Mouse (Mus musculus) left cerebral cortex, postnatal 14 days (tissue): ENCODE results near the gene Loxl4. TPM values are rescaled to one million over a fixed set of nuclear protein-coding genes. Genes with fewer than 3 reads are reported as not detected.
A peak's percentile ranks its signal among the peaks of the same experiment; 100 is the strongest.

ENCODE experiments used
- DNase-seq, 2 experiments: peaks; one replicate each; pipeline ENCODE4 v3.0.0; 2021 to 2022; ENCODE audit warnings: low spot score in 2 of 2, mixed read lengths in 1 of 2
- intact Hi-C: fragments of 180-260 bp; cut with DNase I; formaldehyde crosslinking; loops from one replicate; pipeline ENCODE4 v1.15.1; 2025
- long read RNA-seq, 2 experiments: library from polyadenylated mRNA; stranded (forward); transcript quantifications; one replicate each; pipeline ENCODE4 v2.0.0; 2021
- total RNA-seq, 2 experiments: library from RNA; stranded (reverse); gene quantifications; 2 replicates each; pipeline ENCODE4 v1.2.3; 2021

Gene Loxl4
- under 1 TPM in 1 of 2 experiments, not detected in 1; 0.30 TPM for total RNA-seq
- long read RNA-seq, experiment 1, result 0 reads
- long read RNA-seq, experiment 2, result 0 reads

DNA sequence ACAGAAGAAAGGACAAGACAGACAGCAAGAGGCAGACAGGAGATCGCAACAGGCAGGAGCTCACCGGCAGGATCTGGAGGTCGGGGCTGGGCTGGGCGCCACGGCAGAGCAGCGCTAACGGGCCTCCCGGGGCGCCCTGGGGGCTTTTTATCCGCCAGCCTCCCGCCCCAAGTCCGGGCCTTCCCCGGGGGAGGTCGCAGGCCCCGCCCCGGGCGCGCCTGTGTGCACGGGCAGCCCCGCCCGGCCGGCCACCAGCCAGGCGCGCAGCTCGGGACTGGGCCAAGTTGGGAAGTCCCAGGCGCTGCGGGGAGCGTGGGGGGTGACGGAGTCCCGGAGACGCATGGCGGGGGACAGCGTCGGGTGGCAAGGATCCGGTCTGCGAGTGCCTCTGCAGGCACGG, at the start of gene Loxl4:
Loxl4 (minus strand) TSS at position 160 of the 400 bp plus-strand sequence.
- intact Hi-C loops, result no loop called here

DNA sequence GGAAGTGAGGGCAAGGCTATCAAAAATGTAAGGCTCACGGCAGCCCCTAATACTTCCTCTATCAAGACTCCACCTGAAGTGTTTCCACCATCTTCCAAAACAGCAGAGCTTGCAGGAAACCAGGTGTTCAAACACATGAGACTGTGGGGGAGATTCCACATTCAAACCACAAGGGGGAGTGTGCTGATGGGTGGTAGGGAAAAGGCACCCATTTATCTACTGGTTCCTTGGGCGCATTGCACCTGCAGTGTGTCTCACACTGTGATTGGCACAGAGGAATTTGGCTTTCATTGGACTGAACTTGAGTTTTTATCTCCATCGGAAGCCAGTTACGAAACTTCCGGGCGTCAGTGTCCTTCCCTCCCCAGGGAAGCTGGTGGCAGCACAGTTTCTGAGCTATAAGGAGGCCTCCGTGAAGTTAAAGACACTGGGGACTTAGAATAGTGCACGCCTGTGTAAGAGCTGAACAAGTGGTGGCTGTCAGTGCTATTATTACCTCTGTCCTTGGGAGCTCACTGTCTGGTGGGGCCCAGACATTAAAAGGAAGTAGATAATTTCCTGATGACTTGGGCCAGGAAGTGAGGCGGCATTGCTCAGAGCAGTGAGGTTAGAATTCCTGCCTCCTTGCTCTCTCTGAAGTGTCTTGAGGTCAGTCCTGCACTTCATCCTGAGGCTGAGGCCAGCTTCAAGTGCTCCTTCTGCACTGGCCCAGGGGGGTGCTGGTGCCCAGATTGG, 49.0 kb upstream of the Loxl4 start:
- DNase-seq, result no peak
- intact Hi-C loops, result loop anchor here (2.0 kb wide), 1 partner anchor 83 kb away; no protein-coding TSS in a partner anchor

More for the DNA sequence above, at the start of gene Loxl4:
- no peak for DNase-seq

DNA sequence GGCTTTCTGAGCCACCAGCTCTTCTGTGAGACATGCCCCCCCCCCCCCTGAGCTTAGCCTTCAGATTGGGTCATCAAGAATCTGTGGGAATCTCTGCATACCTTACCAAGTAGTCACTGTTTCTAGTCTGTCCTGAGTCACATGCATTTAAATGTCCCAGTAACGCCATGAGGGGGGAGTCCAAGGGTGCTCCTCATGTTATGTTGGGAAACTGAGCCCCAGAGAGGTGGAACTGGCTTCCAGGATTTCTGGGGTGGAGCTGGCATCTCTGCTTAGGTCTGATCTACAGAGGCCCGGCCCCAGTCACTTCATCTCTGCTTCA, 47.6 kb upstream of the Loxl4 start:
- intact Hi-C loops, result loop anchor here (2.0 kb wide), 1 partner anchor 85 kb away; no protein-coding TSS in a partner anchor
- no peak for DNase-seq

DNA sequence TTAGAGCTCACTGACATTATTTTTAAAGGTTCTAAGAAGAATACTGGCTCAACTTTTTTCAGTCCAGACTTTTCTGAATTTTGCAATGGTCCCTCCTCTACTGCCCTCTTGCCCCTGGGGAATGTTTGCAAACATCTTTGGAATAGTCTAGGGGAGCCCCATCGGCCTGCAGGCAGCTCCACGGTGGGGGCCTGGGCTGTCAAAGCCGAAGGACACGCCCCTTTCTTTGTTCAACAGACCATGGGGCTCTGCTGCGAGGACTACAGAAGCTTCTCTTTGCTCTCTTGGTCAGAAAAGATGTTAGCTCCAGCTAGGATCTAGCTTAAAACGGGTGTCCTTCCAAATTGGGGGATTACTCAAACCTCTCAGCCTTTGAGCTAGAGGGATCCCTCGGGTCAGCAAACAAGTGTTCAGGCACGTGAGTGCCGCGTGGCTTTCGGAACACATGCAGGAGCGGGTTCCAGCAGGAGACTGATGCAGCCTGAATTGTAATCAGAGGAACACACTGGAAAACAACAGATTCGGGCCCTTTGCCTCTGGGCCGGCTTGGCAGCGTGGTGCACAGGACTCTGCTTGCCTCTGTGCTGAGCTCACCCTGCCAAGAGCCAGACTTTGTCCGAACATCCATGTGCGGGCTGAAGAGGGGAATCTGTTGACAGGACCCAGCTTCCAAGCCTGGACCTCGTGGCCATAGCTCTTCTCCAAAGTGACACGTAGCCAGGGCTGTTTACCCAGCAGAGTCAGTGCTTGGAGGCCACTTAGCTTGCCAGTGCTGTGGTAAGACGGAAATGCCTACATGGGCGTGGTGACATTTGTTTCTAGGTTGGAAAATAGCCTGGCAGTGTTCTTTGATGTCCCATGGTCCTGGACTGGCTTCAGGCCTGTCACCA, 47.0 kb upstream of the Loxl4 start:
- DNase-seq, result peak; percentile 53 to 73

DNA sequence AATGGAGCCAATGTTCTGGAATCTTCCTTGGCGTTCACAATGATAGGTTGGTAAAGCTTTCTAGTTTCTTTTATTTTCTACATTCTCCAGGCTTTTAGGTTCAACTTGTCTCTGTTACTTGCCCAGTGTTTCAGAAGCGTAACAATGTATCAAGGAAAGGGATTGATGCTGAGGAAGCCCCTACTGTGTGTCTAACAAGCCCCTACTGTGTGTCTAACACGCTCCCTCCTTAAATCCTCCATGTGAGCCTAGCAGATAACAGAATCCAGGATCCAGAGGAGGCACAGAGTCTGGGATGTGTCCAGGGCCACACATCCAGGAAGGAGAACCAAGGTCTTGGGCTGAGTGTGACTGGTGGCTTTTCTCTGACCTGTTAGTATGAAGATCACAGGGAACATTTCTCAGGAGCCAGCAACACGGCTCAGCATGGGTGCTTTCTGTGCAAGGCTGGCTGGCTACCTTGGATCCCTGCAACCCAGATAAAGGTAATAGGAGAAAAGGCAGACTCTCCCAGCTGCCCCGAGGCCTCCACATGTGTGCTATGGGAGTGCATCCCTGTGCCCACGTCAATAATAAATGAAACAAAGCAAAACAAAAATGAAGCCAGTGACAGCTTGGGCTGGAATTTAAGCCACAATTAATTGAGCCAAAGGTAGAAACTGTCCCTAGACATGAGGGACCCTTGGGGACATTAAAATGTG, 46.0 kb upstream of the Loxl4 start:
- intact Hi-C loops, result loop anchor here (5.0 to 10.0 kb wide), 2 partner anchors 71 to 214 kb away; no protein-coding TSS in a partner anchor
- no peak for DNase-seq

More for the DNA sequence above, 47.0 kb upstream of the Loxl4 start:
- intact Hi-C loops, result loop anchor here (2.0 to 10.0 kb wide), 3 partner anchors 72 to 215 kb away; no protein-coding TSS in a partner anchor

DNA sequence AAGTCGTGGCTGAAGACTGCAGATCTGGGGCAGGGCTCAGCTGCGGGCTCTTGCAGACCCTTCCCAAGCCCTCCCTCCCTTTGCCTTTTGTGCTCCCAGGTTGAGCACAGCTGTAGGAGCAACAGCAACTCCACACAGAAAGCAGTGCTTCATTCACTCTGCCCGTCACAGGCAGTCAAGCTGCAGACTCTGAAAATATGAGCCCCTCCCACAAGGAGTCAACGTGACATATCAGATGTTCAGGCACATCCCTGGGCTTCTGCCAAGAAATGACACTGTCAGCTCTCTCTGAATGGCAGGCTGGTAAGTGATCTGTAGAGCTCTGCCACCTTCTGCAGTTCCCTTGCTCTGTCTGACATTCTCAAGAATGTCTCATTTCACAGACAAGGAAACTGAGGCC, 45.2 kb upstream of the Loxl4 start:
- intact Hi-C loops, result loop anchor here (5.0 to 10.0 kb wide), 2 partner anchors 70 to 213 kb away; no protein-coding TSS in a partner anchor
- peak; percentile 44 to 63 for DNase-seq

DNA sequence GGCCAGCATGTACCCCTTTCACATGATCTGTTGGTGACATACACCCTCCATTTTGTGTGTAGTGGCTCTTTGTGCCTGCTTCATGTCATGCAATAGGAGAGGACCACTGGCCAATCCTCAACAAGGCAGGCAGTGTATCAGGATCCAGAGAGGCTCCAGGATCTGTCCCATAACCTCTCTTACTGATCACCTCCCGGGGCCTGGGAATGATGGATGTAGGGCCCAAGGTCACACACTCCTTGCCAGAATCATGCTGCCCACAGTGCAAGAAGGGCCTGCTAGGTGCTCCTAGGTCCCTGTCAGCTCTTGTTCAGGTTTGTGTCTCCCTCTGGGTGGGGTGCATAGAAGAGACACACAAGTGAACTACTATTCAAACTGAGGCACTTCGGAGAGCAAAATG, 44.7 kb upstream of the Loxl4 start:
- intact Hi-C loops, result loop anchor here (5.0 to 10.0 kb wide), 2 partner anchors 70 to 213 kb away; no protein-coding TSS in a partner anchor
- DNase-seq, result no peak

DNA sequence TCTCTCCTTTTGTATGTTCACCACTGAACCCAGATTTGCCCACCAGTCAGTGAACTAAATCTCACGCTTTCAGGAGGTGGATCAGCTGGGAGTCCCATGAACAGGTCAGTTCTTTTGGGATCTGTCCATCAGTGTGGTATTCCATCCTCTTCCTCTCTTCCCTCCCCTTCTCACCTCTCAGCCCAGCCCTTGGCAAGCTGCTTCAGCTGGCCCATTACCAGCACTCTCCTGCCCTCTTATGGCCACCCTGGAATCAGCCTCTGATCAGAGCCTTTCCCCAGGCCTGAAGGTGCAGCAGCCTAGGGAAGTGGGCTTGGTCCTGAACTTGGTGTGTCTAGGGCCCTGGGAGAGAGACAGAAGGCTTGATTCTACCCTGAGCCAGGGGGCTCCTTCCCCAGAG, 42.4 kb upstream of the Loxl4 start:
- DNase-seq, result peak; percentile 61 to 73
- intact Hi-C loops, result loop anchor here (5.0 to 10.0 kb wide), 2 partner anchors 68 to 210 kb away; no protein-coding TSS in a partner anchor

DNA sequence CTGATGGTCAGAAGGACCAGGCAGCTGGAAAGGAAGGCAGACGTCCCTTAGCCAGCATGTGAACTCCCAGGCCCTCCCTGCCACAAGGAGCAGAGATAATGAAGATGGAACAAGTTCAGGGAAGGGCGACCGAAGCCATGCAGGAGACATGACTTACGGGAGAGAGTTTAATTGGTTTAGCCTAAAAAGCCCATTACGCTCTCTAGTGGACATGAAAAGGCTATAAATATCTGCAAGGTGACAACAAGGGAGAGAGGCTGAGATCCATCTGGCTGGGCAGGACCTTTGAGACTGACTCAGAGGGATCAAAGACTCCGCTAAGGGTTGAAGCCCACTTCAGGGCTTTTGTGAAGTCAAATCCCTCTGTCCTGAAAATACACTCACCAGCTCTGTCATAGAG, 40.5 kb upstream of the Loxl4 start:
- intact Hi-C loops, result loop anchor here (10.0 kb wide), 1 partner anchor 208 kb away; no protein-coding TSS in a partner anchor
- DNase-seq, result no peak

DNA sequence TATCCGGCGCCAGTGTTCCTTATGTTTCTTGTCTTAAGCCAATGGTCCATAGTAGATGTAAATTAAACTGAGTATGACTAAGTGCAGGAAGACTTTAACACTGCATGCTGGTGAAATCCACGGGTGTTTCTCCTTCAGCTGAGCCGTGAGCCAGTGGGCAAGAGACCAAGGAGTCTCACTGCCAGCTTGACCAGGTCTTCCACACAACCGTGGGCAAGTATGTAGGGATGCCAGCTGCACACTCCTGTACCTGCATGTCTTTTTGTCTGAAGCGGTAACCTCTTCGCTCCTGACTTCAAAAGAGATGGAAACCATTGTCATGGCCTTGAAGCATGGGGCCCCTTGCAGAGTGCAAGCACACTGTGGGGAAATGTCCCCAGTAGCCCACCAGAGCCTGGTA, 39.8 kb upstream of the Loxl4 start:
- intact Hi-C loops, result loop anchor here (10.0 kb wide), 1 partner anchor 208 kb away; no protein-coding TSS in a partner anchor
- no peak for DNase-seq

DNA sequence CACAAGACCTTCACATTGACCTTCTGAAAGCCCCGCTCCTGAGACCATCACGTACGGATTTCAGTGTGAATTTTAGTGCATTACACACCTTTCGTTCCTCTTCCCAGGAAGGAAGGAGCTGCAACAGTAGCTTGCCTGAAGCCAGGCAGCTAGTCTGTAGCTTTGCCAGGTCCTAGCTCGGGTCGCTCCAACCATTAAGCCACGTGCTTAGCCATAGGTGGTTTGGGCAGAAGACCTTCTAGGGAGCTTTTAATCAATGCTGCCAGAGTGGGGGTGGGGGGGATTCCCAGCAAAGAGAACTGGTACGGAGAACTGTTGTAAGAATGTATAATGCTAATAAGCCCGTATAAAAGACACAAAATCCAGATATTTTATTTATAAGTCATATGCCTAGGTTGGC, 27.6 kb upstream of the Loxl4 start:
- DNase-seq, result no peak
- intact Hi-C loops, result no loop called here

DNA sequence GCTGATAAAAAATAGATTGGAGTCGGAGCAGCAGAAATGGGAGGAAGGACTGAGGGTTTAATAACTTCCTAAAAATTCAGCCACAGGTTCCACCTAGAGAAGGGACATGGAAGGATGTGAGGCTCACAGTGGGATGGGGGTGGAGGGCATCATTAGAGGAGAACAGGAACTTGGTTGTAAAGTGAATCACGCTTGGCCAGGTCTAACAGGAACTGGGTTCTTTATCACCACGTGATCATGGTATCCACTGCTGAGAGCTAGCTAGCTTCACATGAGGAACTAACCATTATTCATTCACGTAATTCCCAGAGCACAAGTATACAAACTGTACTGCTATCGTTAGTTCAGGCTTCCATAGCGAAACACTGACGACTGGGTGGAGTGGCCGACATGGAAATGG, 26.9 kb upstream of the Loxl4 start:
- intact Hi-C loops, result no loop called here
- DNase-seq, result no peak

DNA sequence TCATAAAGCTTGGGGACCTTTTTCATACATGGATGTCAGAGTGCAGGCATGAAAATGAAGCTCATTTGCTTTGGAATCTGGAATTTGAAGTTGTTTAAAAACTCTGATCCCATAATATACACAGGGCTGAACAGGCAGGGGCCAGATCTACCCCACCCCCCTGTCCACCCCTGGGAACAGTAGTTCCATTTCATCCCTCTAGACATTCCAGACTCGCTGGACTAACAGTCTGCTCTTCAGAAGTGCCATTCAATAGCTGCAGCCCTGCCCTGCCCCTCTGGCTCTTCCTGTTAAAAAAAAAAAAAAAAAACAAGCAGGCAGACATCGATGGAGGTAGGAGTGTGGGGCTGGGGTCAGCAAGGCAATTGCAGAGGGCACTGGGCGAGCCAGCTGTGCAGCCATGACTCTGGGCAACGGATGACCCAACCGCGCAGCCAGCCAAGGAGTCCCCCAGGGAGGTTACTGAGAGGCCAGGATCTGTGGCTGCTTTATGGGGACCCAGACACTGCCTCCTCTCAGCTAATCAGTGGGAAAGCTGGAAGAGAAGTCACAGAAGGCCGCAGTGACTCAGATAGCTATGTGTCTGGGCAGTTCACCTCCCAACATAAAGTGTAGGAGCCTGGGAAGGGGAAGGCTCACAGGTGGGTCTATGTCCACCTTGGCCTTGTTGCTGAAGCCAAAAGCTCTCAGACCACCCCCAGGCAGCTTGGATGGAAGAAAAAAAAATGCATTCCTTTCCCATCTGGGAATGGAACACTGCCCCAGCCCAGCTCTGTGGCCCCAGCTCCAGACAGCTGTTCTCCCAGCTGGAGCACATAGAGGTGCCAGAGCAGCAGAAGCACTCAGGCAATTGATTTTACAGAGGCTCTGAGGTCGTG, 26.2 kb upstream of the Loxl4 start:
- DNase-seq, result no peak
- intact Hi-C loops, result no loop called here

DNA sequence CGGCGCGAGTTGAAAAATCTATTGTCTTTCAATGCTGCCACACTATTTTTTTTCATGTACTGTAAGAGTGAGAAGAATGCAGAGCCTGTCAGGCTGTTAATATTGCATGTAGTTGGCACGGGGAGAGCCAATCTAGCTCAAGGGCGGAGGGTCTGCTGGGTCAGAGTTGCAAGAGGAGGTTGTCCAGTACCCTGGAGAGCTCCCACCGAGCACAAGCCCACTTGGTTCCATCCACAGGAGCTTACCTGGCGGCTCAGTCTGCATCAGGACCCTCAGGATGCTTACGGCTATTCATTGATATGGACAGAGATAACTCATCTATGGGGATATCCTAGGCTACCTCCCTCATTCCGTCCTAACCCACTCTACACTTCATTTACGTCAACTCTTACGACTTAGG, 24.0 kb upstream of the Loxl4 start:
- intact Hi-C loops, result no loop called here

DNA sequence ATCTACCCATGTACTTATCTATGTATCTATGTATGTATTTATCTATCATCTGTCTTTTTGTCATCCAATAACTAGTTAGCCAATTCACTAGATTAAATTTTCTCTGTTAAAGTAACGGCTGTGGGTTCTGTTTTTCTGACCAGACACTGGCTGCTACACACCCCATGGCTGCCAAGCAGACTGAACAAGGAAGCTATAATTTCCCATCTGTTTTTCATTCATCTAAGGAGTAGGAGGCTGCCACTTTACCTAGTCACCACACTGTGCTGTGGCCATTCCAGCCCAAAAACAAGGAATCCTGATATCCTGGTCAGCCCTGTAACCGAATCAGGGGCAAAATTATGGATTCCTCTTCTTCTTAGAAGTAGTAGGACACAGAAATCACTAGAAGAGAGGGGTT, 21.0 kb upstream of the Loxl4 start:
- intact Hi-C loops, result no loop called here
- DNase-seq, result no peak

More for the DNA sequence above, 24.0 kb upstream of the Loxl4 start:
- DNase-seq, result no peak

DNA sequence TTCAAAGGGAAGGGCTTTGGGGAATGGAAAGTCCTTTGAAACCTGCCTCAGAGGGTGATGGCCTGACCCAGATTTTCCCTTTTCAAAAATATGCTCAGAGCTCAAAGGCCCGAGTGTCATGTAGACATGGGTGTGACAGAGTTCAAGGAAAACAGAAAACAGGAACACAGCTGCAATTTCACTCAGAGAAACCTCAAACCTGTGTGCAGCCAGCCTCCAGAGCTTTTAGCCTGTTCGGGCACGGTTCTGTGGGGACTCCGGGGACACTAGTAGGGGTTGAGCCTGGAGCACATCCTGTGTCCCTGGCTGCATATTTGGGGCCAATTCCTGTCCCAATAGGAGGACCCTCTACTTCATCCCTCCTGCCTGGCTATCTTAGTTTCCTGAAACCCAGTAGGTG, 19.7 kb upstream of the Loxl4 start:
- intact Hi-C loops, result no loop called here
- DNase-seq, result no peak

DNA sequence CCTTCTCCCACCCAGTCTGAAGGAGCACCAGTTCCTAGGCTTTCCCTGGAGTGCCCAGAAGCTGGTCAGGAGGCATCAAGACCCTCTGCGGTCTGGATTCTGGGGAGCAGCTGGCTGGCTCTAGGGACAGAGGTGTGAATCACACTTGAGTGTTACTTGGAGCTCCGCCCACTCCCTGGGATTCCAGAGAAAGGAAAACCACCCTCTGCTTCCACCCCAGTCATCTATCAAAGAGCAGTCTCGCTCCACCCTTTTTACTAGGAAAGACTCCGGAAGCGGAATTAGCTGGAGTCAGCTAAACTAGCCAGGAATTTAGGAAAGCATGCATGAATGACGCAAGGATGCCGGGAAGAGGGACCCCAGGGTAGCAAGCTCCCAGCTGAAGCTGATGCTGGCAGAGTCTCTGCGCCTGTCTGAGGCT, 18.9 kb upstream of the Loxl4 start:
- DNase-seq, result peak in 1 of 2 experiments; percentile 56
- intact Hi-C loops, result no loop called here

DNA sequence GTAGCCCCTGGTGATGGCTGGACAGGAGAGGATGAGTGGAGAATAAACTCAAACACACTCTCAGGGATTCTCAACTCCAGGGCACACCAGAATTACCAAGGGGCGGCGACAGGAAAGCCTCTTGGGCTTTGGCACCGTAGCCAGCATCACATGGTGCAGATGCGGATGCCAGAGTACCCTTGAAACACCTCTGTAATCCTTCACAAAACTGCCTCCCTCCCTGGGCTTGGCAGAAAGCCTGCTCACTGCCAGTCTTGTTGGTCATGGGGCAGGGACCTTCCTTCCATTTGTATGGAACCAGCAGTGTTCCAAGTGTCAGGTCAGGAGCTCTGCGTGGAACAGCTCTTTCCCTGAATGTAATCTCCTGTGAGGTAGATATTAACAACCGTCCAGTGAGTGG, 15.5 kb upstream of the Loxl4 start:
- intact Hi-C loops, result no loop called here

More for the DNA sequence above, 15.5 kb upstream of the Loxl4 start:
- DNase-seq, result no peak
